Mouse (Mus musculus) MEL (cell line): ENCODE measurements around the gene Tsc22d1.

ENCODE experiments used
- CTCF ChIP-seq, 3 experiments: IDR thresholded peaks in 2 of 3; conservative IDR thresholded peaks in 1 of 3; 2 replicates each; pipeline ENCODE4 v1.5.1; 2011 to 2012; ENCODE audit warnings: low read length in 3 of 3, low read depth in 2 of 3, mild to moderate bottlenecking in 2 of 3, improper control_type of control experiment in 1 of 3, inconsistent platforms in 1 of 3, mixed read lengths in 1 of 3, moderate library complexity in 1 of 3; ENCODE audit not compliant: control insufficient read depth in 1 of 3, insufficient read depth in 1 of 3, poor library complexity in 1 of 3, severe bottlenecking in 1 of 3
- EP300 ChIP-seq, 2 experiments: IDR thresholded peaks; 2 replicates each; pipeline ENCODE4 v1.6.1; 2011; ENCODE audit warnings: improper control_type of control experiment in 2 of 2, low read length in 2 of 2, low read depth in 1 of 2, mild to moderate bottlenecking in 1 of 2
- HCFC1 ChIP-seq: IDR thresholded peaks from 2 replicates; pipeline ENCODE4 v1.6.1; 2012; ENCODE audit warnings: low read depth, mild to moderate bottlenecking, inconsistent platforms, low read length, improper control_type of control experiment, moderate library complexity
- JUND ChIP-seq: IDR thresholded peaks from 2 replicates; pipeline ENCODE4 v1.6.1; 2011; ENCODE audit warnings: low read depth, mild to moderate bottlenecking, improper control_type of control experiment, low read length
- RAD21 ChIP-seq: IDR thresholded peaks from 2 replicates; pipeline ENCODE4 v1.6.1; 2011; ENCODE audit warnings: mild to moderate bottlenecking, low read depth, low read length, improper control_type of control experiment
- RCOR1 ChIP-seq: IDR thresholded peaks from 2 replicates; pipeline ENCODE4 v1.6.1; 2012; ENCODE audit warnings: low read depth, mild to moderate bottlenecking, inconsistent platforms, low read length, improper control_type of control experiment

DNA sequence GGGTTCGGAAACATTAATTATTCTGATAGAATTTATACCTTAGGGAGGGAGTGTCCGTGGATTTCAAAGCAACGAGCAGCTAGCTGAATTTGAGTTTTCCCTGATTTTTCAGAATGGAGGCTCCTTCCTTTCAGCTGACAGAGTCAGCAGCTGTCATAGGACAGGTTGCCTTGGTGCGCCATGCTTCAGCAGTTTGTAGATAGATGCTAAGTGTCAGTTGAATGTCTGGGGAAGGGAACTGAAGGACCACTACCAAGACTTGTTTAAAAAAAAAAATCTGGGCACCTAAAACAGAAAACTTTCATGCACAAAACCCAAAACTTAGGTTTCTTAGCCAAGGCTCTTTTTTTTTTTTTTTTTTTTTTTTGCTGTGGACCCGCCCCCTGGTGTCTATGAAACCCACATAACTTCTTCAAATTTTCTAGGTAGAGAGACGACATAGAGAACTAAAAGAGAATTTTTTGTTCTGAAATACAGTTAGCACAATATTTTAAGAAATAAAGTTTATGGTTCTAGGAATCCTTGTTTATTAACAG is 99.4 kb downstream of the Tsc22d1 start:
- no peak for TF ChIP-seq CTCF (IDR thresholded peaks at IDR 0.05 in 2 of 3, conservative IDR thresholded peaks at IDR 0.05 in 1 of 3; ENCODE audit: control insufficient read depth in 1 of 3, insufficient read depth in 1 of 3, low read depth in 2 of 3, low read length in 3 of 3, poor library complexity in 1 of 3, severe bottlenecking in 1 of 3)
- no peak for TF ChIP-seq JUND
- no peak for TF ChIP-seq RAD21
- TF ChIP-seq EP300 (IDR thresholded peaks at IDR 0.05; ENCODE audit: low read depth in 1 of 2, low read length in 2 of 2) = no peak
- no peak for TF ChIP-seq RCOR1
- TF ChIP-seq HCFC1 = no peak
